Mouse (Mus musculus) E14TG2a.4 (cell line): ENCODE measurements around the gene Cabin1.

Experiments used
- H3K27me3 ChIP-seq: 2 replicates; pipeline ENCODE4 v1.6.1; 2014; ENCODE audit warnings: low read length, control low read depth; ENCODE audit not compliant: insufficient read depth
- H3K36me3 ChIP-seq: 2 replicates; pipeline ENCODE4 v1.6.1; 2014; ENCODE audit warnings: low read length, control low read depth; ENCODE audit not compliant: insufficient read depth
- H3K4me1 ChIP-seq: replicated peaks from 2 replicates; pipeline ENCODE4 v1.6.1; 2014; ENCODE audit warnings: low read depth, low read length, control low read depth
- H3K4me3 ChIP-seq: replicated peaks from 2 replicates; pipeline ENCODE4 v1.5.1; 2014; ENCODE audit warnings: mild to moderate bottlenecking, low read length
- H3K9me3 ChIP-seq: 2 replicates; pipeline ENCODE4 v1.6.1; 2014; ENCODE audit warnings: low read length, control low read depth
- CTCF ChIP-seq: conservative IDR thresholded peaks from 2 replicates; pipeline ENCODE4 v1.5.1; 2014; ENCODE audit warnings: low read length
- NANOG ChIP-seq: IDR thresholded peaks from 2 replicates; pipeline ENCODE4 v1.6.1; 2014; ENCODE audit warnings: borderline replicate concordance, low read length, mixed read lengths
- POU5F1 ChIP-seq: IDR thresholded peaks from 2 replicates; pipeline ENCODE4 v1.6.1; 2014; ENCODE audit warnings: low read length, borderline replicate concordance

Gene Cabin1

GRCm38 (mm10) chr10:75684035-75685004 is 79.8 kb downstream of the Cabin1 start:
- no peak overlapping the region for H3K4me3 ChIP-seq
- H3K36me3 ChIP-seq, result peaks cover 96% of the 10 kb centered on the region
- peaks cover 2% of the 10 kb centered on the region; the same call in 1 of the 2 replicates for H3K9me3 ChIP-seq
- no peak for TF ChIP-seq POU5F1
- TF ChIP-seq CTCF, result no peak
- no peak for TF ChIP-seq NANOG
- no peaks in the 10 kb centered on the region for H3K27me3 ChIP-seq
- H3K4me1 ChIP-seq, result peaks cover 41% of the 10 kb centered on the region

DNA sequence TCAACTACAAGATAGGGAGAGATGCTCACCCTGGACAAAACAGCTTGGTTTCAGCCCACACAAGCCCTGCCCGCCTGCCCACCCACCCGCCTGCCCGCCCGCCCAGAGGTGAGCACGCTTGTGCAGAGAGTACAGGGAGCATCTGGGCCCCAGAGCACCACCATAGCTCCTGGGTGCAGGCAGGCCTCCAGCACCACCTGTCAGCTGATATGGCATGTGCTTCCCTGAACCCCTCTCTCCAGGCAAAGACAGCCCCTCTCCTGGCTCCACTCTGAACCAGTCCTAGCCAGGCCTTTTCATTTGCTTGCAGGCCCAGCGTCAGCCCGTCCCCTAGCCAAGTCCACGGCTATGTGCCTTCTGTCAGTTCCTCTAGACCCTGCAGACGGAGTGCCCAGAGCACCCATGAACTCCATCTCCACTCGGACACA is 83.6 kb downstream of the Cabin1 start:
- Histone ChIP-seq H3K27me3 (no peaks in the 10 kb centered on the region), H3K36me3 (peaks cover 96% of the 10 kb centered on the region), H3K4me1 (peaks cover 35% of the 10 kb centered on the region), H3K9me3 (no peaks in the 10 kb centered on the region), H3K4me3 (peak overlapping the region; percentile 13; the same call in 1 of the 2 replicates)
- TF ChIP-seq CTCF (no peak), NANOG (no peak), POU5F1 (no peak)

GRCm38 (mm10) chr10:75679204-75679603 is 84.9 kb downstream of the Cabin1 start:
- peaks cover 37% of the 10 kb centered on the region for H3K4me1 ChIP-seq
- peaks cover 96% of the 10 kb centered on the region for H3K36me3 ChIP-seq
- no peak for TF ChIP-seq CTCF
- TF ChIP-seq NANOG, result no peak
- no peak for TF ChIP-seq POU5F1
- no peaks in the 10 kb centered on the region for H3K9me3 ChIP-seq
- no peaks in the 10 kb centered on the region for H3K27me3 ChIP-seq
- no peak overlapping the region for H3K4me3 ChIP-seq

- TF ChIP-seq CTCF (no peak), NANOG (no peak), POU5F1 (no peak)
- H3K9me3 ChIP-seq, result no peaks in the 10 kb centered on the region
- peaks cover 34% of the 10 kb centered on the region for H3K4me1 ChIP-seq
- no peaks in the 10 kb centered on the region for H3K27me3 ChIP-seq
- peaks cover 95% of the 10 kb centered on the region for H3K36me3 ChIP-seq
- no peak overlapping the region for H3K4me3 ChIP-seq
These were observed 86.2 kb downstream of the Cabin1 start for GRCm38 (mm10) chr10:75677989-75678388.

- Histone ChIP-seq H3K4me1 (peaks cover 34% of the 10 kb centered on the region), H3K9me3 (no peaks in the 10 kb centered on the region), H3K4me3 (no peak overlapping the region), H3K36me3 (peaks cover 95% of the 10 kb centered on the region), H3K27me3 (no peaks in the 10 kb centered on the region)
- TF ChIP-seq NANOG (no peak), CTCF (no peak), POU5F1 (no peak)
These were observed 86.6 kb downstream of the Cabin1 start for GRCm38 (mm10) chr10:75677571-75677970.

- TF ChIP-seq POU5F1 (no peak), CTCF (no peak), NANOG (no peak)
- H3K27me3 ChIP-seq, result no peaks in the 10 kb centered on the region
- no peak overlapping the region for H3K4me3 ChIP-seq
- peaks cover 96% of the 10 kb centered on the region for H3K36me3 ChIP-seq
- no peaks in the 10 kb centered on the region for H3K9me3 ChIP-seq
- peaks cover 34% of the 10 kb centered on the region for H3K4me1 ChIP-seq
These were observed 87.1 kb downstream of the Cabin1 start for GRCm38 (mm10) chr10:75676819-75677565.

GRCm38 (mm10) chr10:75676286-75676685 is 87.9 kb downstream of the Cabin1 start:
- Histone ChIP-seq H3K27me3 (no peaks in the 10 kb centered on the region), H3K9me3 (no peaks in the 10 kb centered on the region), H3K4me1 (peaks cover 29% of the 10 kb centered on the region), H3K36me3 (peaks cover 94% of the 10 kb centered on the region), H3K4me3 (no peak overlapping the region)
- no peak for TF ChIP-seq NANOG
- TF ChIP-seq POU5F1, result no peak
- TF ChIP-seq CTCF, result no peak

GRCm38 (mm10) chr10:75675594-75675993 is 88.5 kb downstream of the Cabin1 start:
- peaks cover 22% of the 10 kb centered on the region for H3K4me1 ChIP-seq
- no peak for TF ChIP-seq CTCF
- no peak for TF ChIP-seq POU5F1
- TF ChIP-seq NANOG, result no peak
- no peaks in the 10 kb centered on the region for H3K27me3 ChIP-seq
- peaks cover 94% of the 10 kb centered on the region for H3K36me3 ChIP-seq
- no peaks in the 10 kb centered on the region for H3K9me3 ChIP-seq
- H3K4me3 ChIP-seq, result no peak overlapping the region
